Mouse (Mus musculus) spleen, adult 2 months (tissue): ENCODE data around the gene Tor4a. TPM values are rescaled to one million over a fixed set of nuclear protein-coding genes. Genes with fewer than 3 reads are reported as not detected.

Experiments used
- DNase-seq, 2 experiments: peaks; one replicate each; pipeline versions ENCODE4 v3.0.0 to v3.0.0-alpha.2; 2012 to 2021; ENCODE audit warnings: low spot score in 2 of 2, low read depth in 1 of 2
- H3K27ac ChIP-seq: fragments of 200-500 bp; 2 replicates; pipeline ENCODE4 v1.5.1; 2012; ENCODE audit warnings: low read length, inconsistent platforms; ENCODE audit not compliant: insufficient read depth
- H3K27me3 ChIP-seq: fragments of 200-500 bp; 2 replicates; pipeline ENCODE4 v1.6.1; 2012; ENCODE audit warnings: mild to moderate bottlenecking, moderate library complexity, low read length, inconsistent platforms; ENCODE audit not compliant: control insufficient read depth, insufficient read depth
- H3K36me3 ChIP-seq: fragments of 200-500 bp; 2 replicates; pipeline ENCODE4 v1.6.1; 2012; ENCODE audit warnings: mild to moderate bottlenecking, low read length, inconsistent platforms; ENCODE audit not compliant: control insufficient read depth, insufficient read depth
- H3K4me1 ChIP-seq: fragments of 200-500 bp; 2 replicates; pipeline ENCODE4 v1.6.1; 2011; ENCODE audit warnings: inconsistent platforms; ENCODE audit not compliant: control insufficient read depth, insufficient read depth, insufficient read length
- H3K4me3 ChIP-seq: fragments of 200-500 bp; 2 replicates; pipeline ENCODE4 v1.5.1; 2011; ENCODE audit warnings: mild to moderate bottlenecking, inconsistent platforms; ENCODE audit not compliant: insufficient read depth, insufficient read length; ENCODE audit errors: extremely low read depth
- CTCF ChIP-seq: fragments of 200-500 bp; IDR thresholded peaks from 2 replicates; pipeline ENCODE4 v1.5.1; 2011; ENCODE audit warnings: mild to moderate bottlenecking, inconsistent platforms; ENCODE audit not compliant: insufficient read depth, insufficient read length, insufficient replicate concordance; ENCODE audit errors: extremely low read depth
- POLR2A ChIP-seq: fragments of 200-500 bp; IDR thresholded peaks from 2 replicates; pipeline ENCODE4 v1.6.1; 2011; ENCODE audit warnings: low read depth, low read length, inconsistent platforms
- WGBS: fragments of 180-500 bp; shearing (Covaris S2); methylation state at CpG from one replicate; pipeline ENCODE4 v1.1.7; 2018; 5-methylcytosine and 5-hydroxymethylcytosine counted together
- polyA plus RNA-seq: library from polyadenylated mRNA; depleted of rRNA; stranded (reverse); fragments of >200 nt; gene quantifications from 2 replicates; pipeline ENCODE4 v1.2.3, GENCODE M21; 2012

The Tor4a gene
- polyA plus RNA-seq, 1 experiment, result 77.5 TPM

- Histone ChIP-seq H3K4me1 (no peaks in the 10 kb centered on the region), H3K36me3 (peaks cover 49% of the 10 kb centered on the region), H3K27me3 (no peaks in the 10 kb centered on the region), H3K4me3 (no peak overlapping the region), H3K27ac (no peak overlapping the region)
- 62% methylated on average over 4 of the region's 4 CpGs for WGBS
- TF ChIP-seq CTCF, result no peak
- no peak for DNase-seq
Measured at GRCm38 (mm10) chr2:25203631-25204214, 7.0 kb upstream of the Tor4a start.

- TF ChIP-seq POLR2A (no peak), CTCF (no peak)
- Histone ChIP-seq H3K36me3 (peaks cover 39% of the 10 kb centered on the region), H3K27ac (no peak overlapping the region), H3K4me3 (no peak overlapping the region), H3K27me3 (no peaks in the 10 kb centered on the region), H3K4me1 (peaks cover 7% of the 10 kb centered on the region; the same call in 1 of the 2 replicates)
- WGBS, result 84% methylated on average over 2 of the region's 2 CpGs
- DNase-seq, result no peak
Measured at GRCm38 (mm10) chr2:25200631-25201030, 3.9 kb upstream of the Tor4a start.

- peak overlapping the region; percentile 47 for H3K27ac ChIP-seq
- TF ChIP-seq CTCF (no peak), POLR2A (no peak)
- H3K4me1 ChIP-seq, result peaks cover 21% of the 10 kb centered on the region; the same call in 1 of the 2 replicates
- H3K36me3 ChIP-seq, result peaks cover 24% of the 10 kb centered on the region
- no peak overlapping the region for H3K4me3 ChIP-seq
- H3K27me3 ChIP-seq, result no peaks in the 10 kb centered on the region
- no peak for DNase-seq
Measured at GRCm38 (mm10) chr2:25197946-25198345, 1.3 kb upstream of the Tor4a start.

GRCm38 (mm10) chr2:25197191-25197590, 505 bp upstream of the Tor4a start:
- Histone ChIP-seq H3K4me3 (no peak overlapping the region; the same call in 1 of the 2 replicates), H3K36me3 (peaks cover 19% of the 10 kb centered on the region), H3K27ac (peak overlapping the region; percentile 96), H3K4me1 (peaks cover 21% of the 10 kb centered on the region; the same call in 1 of the 2 replicates), H3K27me3 (no peaks in the 10 kb centered on the region)
- DNase-seq, result no peak
- TF ChIP-seq POLR2A (no peak), CTCF (no peak)
- WGBS, result 21% methylated on average over 2 of the region's 2 CpGs

GRCm38 (mm10) chr2:25195211-25196156, 1.2 kb downstream of the Tor4a start:
- DNase-seq, result peak; percentile 86 to 95
- Histone ChIP-seq H3K27ac (peak overlapping the region; percentile 98), H3K36me3 (peaks cover 10% of the 10 kb centered on the region), H3K4me1 (peaks cover 21% of the 10 kb centered on the region; the same call in 1 of the 2 replicates), H3K4me3 (peak overlapping the region; percentile 78), H3K27me3 (no peaks in the 10 kb centered on the region)
- WGBS, result 2% methylated on average over 55 of the region's 55 CpGs
- no peak; the same call in 1 of the 2 replicates for TF ChIP-seq POLR2A
- no peak for TF ChIP-seq CTCF

- Histone ChIP-seq H3K4me3 (peak overlapping the region; percentile 78), H3K27me3 (no peaks in the 10 kb centered on the region), H3K27ac (peak overlapping the region; percentile 98), H3K4me1 (peaks cover 21% of the 10 kb centered on the region; the same call in 1 of the 2 replicates), H3K36me3 (peaks cover 6% of the 10 kb centered on the region; the same call in 1 of the 2 replicates)
- no peak for TF ChIP-seq CTCF
- TF ChIP-seq POLR2A, result no peak
- 12% methylated on average over 17 of the region's 17 CpGs for WGBS
- peak in 1 of 2 experiments; percentile 54 for DNase-seq
Measured at GRCm38 (mm10) chr2:25194486-25195171, 2.1 kb downstream of the Tor4a start.
